Mouse (Mus musculus) kidney, embryonic 15.5 days (tissue): ENCODE results near the gene Ppm1l. TPM values are rescaled to one million over a fixed set of nuclear protein-coding genes. Genes with fewer than 3 reads are reported as not detected.

Source experiments
- ATAC-seq: fragments of 200-750 bp; cut with Nextera tagmentation; replicated peaks from 2 replicates; pipeline ENCODE4 v1.8.0; 2017; ENCODE audit warnings: moderate TSS enrichment; ENCODE audit not compliant: low FRiP score
- H3K27ac ChIP-seq: fragments of 300-500 bp; sonication (generic); 2 replicates; pipeline ENCODE4 v1.5.1; 2015; ENCODE audit warnings: mild to moderate bottlenecking, inconsistent platforms
- H3K27me3 ChIP-seq: fragments of 300-500 bp; sonication (generic); 2 replicates; pipeline ENCODE4 v1.6.1; 2015; ENCODE audit warnings: inconsistent platforms
- H3K36me3 ChIP-seq: fragments of 300-500 bp; sonication (generic); 2 replicates; pipeline ENCODE4 v1.6.1; 2015; ENCODE audit warnings: inconsistent platforms
- H3K4me1 ChIP-seq: fragments of 300-500 bp; sonication (generic); 2 replicates; pipeline ENCODE4 v1.6.1; 2015; ENCODE audit warnings: inconsistent platforms
- H3K4me2 ChIP-seq: fragments of 300-500 bp; sonication (generic); 2 replicates; pipeline ENCODE4 v1.6.1; 2015; ENCODE audit warnings: moderate library complexity, mild to moderate bottlenecking, inconsistent platforms
- H3K4me3 ChIP-seq: fragments of 300-500 bp; sonication (generic); replicated peaks from 2 replicates; pipeline ENCODE4 v1.5.1; 2015; ENCODE audit warnings: mild to moderate bottlenecking, inconsistent platforms
- H3K9ac ChIP-seq: fragments of 300-500 bp; sonication (generic); 2 replicates; pipeline ENCODE4 v1.6.1; 2015; ENCODE audit warnings: mild to moderate bottlenecking, inconsistent platforms
- H3K9me3 ChIP-seq: fragments of 300-500 bp; sonication (generic); replicated peaks from 2 replicates; pipeline ENCODE4 v1.6.1; 2016; ENCODE audit warnings: inconsistent platforms
- WGBS: fragments of 180-500 bp; shearing (Covaris S2); methylation state at CpG from one replicate; pipeline ENCODE4 v1.1.7; 2015; ENCODE audit warnings: mixed read lengths; 5-methylcytosine and 5-hydroxymethylcytosine counted together
- polyA plus RNA-seq: library from polyadenylated mRNA; unstranded; fragments of >200 nt; fragmentation: Nextera tagmentation; extraction: Ambion mirVana; gene quantifications from 2 replicates; pipeline ENCODE4 v1.2.1, GENCODE M21; 2015

Gene Ppm1l
- 6.2 and 6.8 TPM in 2 replicates for polyA plus RNA-seq

DNA sequence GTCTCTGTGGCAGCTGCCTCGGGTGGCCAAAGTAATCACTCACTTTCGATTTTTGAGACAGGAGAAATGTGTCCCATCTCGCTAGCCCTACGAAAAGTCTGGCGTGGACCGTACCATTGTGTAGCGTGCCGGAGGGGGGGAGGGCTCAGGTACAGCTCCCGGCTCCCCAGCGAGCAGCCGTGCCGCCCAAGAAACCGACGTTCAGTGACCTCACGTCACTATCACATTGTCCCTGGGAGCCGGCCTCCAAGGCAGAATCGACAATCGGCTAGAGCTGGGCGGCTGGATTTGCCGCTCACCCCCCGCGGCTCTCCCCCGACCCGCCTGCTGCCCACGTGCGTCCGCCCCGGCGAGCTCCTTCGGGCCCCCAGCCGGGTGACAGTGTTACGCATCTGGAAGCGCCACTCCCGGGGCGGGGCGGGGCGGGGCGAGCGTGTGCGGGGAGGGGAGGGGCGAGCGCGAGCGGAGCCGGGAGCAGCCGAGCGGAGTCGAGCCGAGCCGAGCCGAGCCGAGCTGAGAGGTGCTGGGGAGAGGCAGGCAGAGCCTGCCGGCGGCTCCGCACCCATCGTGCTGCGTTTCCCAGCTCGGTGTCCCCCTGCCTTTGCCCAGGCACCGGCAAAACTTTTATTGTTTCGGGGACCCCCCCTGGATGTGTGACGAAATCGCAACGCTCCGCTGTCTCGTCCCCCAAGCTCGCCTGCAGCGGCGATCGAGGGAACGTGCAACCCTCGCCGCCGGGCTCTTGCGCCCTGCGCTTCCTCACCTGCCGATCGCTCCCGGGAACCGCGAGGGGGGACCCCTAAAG lies at the start of gene Ppm1l:
Gene Ppm1l, plus strand, starts transcription at position 471 of the 805 bp plus-strand sequence.
- Histone ChIP-seq H3K9me3 (no peaks in the 10 kb centered on the region), H3K27me3 (peaks cover 18% of the 10 kb centered on the region), H3K4me2 (peak within 1 kb of the TSS; percentile 96), H3K4me1 (peaks cover 32% of the 10 kb centered on the region), H3K27ac (peak within 1 kb of the TSS; percentile 93), H3K4me3 (peak within 1 kb of the TSS; percentile 80), H3K9ac (peak within 1 kb of the TSS; percentile 65), H3K36me3 (no peaks in the 10 kb centered on the region)
- under 1% methylated on average over 79 of the region's 80 CpGs for WGBS
- peak; percentile 98 for ATAC-seq

DNA sequence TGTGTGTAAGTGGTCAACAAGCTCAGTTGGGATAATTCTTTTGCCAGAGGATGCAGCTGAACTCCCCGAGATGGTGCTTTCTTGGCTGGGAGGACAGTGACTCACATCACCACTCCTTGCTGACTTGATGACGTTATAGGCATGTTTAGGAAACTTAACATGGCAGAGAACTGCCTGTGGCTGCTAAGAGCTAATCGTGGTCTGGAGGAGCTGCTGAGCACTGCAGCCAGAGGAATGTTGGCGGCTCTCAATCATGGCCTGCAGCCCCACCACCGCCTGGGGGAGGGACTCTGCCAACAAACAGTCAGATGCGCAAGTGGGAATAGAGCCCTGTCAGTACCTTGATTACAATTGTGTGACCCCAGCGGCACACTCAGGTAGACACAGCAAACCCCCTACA lies 44.8 kb upstream of the Ppm1l start:
- Histone ChIP-seq H3K9ac (no peak overlapping the region), H3K4me2 (no peak overlapping the region), H3K4me3 (no peak overlapping the region), H3K9me3 (no peaks in the 10 kb centered on the region), H3K4me1 (no peaks in the 10 kb centered on the region), H3K27ac (no peak overlapping the region), H3K36me3 (no peaks in the 10 kb centered on the region), H3K27me3 (no peaks in the 10 kb centered on the region)
- ATAC-seq, result no peak
- 61% methylated on average over 7 of the region's 7 CpGs for WGBS

- Histone ChIP-seq H3K27ac (no peak overlapping the region), H3K36me3 (no peaks in the 10 kb centered on the region), H3K9ac (no peak overlapping the region), H3K4me2 (no peak overlapping the region), H3K27me3 (no peaks in the 10 kb centered on the region), H3K9me3 (no peaks in the 10 kb centered on the region), H3K4me3 (no peak overlapping the region), H3K4me1 (no peaks in the 10 kb centered on the region)
- WGBS, result 86% methylated on average over 16 of the region's 16 CpGs
- no peak for ATAC-seq
Measured at GRCm38 (mm10) chr3:69274018-69274663, 42.5 kb upstream of the Ppm1l start.

DNA sequence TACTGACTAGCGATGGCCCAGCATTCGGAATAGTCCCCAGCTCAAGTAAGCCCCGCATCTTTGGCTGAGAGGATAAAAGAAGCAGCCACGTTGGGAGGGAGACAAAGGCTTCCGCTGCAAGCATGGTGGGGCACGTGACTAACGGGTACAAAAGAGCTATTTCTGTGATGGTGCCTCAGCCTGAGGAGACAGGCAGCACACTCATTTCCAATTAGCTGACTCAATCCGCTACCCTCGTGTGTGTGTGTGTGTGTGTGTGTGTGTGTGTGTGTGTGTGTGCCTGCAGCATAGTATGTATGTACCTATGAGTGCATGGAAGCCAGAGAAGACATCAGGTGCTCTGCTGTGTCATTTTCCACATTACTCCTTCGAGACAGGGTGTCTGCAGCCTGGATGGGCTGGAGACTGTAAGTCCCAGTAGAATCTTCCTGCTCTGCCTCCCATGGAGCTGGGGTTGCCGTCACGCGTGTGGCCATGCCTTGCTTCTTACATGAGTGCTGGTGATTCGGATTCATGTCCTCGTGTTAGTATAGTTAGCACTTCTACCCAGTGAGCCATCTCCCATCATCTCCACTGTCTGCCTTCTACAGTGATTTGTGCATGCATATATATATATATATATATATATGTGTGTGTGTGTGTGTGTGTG lies 41.9 kb upstream of the Ppm1l start:
- no peak for ATAC-seq
- 83% methylated on average over 15 of the region's 15 CpGs for WGBS
- no peaks in the 10 kb centered on the region for H3K36me3 ChIP-seq

GRCm38 (mm10) chr3:69278648-69279047 lies 38.0 kb upstream of the Ppm1l start:
- no peak for ATAC-seq
- Histone ChIP-seq H3K4me1 (no peaks in the 10 kb centered on the region), H3K36me3 (no peaks in the 10 kb centered on the region), H3K27me3 (no peaks in the 10 kb centered on the region), H3K9me3 (no peaks in the 10 kb centered on the region), H3K27ac (no peak overlapping the region), H3K4me2 (no peak overlapping the region), H3K9ac (no peak overlapping the region), H3K4me3 (no peak overlapping the region)
- WGBS, result 89% methylated on average over 6 of the region's 6 CpGs

More for the DNA sequence above, 41.9 kb upstream of the Ppm1l start:
- Histone ChIP-seq H3K9ac (no peak overlapping the region), H3K9me3 (no peaks in the 10 kb centered on the region), H3K4me1 (no peaks in the 10 kb centered on the region), H3K27me3 (no peaks in the 10 kb centered on the region), H3K27ac (no peak overlapping the region), H3K4me2 (no peak overlapping the region), H3K4me3 (no peak overlapping the region)

GRCm38 (mm10) chr3:69282406-69282805 lies 34.3 kb upstream of the Ppm1l start:
- no peaks in the 10 kb centered on the region for H3K27me3 ChIP-seq
- H3K4me3 ChIP-seq, result no peak overlapping the region
- H3K4me2 ChIP-seq, result no peak overlapping the region
- H3K4me1 ChIP-seq, result no peaks in the 10 kb centered on the region
- WGBS, result 81% methylated on average over 9 of the region's 9 CpGs
- ATAC-seq, result no peak
- H3K36me3 ChIP-seq, result no peaks in the 10 kb centered on the region
- H3K9me3 ChIP-seq, result no peaks in the 10 kb centered on the region
- H3K9ac ChIP-seq, result no peak overlapping the region
- H3K27ac ChIP-seq, result no peak overlapping the region

GRCm38 (mm10) chr3:69283085-69283847 lies 33.4 kb upstream of the Ppm1l start:
- Histone ChIP-seq H3K4me2 (no peak overlapping the region), H3K4me3 (no peak overlapping the region), H3K27me3 (no peaks in the 10 kb centered on the region), H3K27ac (no peak overlapping the region), H3K4me1 (no peaks in the 10 kb centered on the region), H3K36me3 (no peaks in the 10 kb centered on the region), H3K9me3 (no peaks in the 10 kb centered on the region), H3K9ac (no peak overlapping the region)
- ATAC-seq, result no peak
- 60% methylated on average over 7 of the region's 7 CpGs for WGBS

DNA sequence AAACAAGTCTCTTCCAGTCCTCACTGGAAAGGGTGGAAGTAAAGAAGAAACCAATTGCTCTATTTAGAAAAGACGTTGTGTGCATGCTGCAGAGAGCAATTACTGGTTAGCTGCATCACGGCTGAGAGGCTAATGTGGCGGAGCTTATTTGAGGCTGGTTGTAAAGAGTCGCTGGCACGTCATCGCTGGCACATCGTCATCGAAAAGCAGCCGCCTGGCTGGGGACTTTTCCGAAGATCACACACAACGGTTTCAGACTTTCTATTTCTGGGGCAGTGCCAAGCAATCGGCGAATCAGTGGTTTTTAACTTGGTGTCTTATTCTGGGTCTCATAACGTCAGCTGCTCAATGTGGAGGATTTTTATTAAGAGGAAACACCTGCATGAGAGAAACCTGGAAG lies 26.8 kb upstream of the Ppm1l start:
- Histone ChIP-seq H3K4me2 (no peak overlapping the region), H3K4me3 (no peak overlapping the region), H3K36me3 (no peaks in the 10 kb centered on the region), H3K9me3 (no peaks in the 10 kb centered on the region), H3K27me3 (no peaks in the 10 kb centered on the region), H3K9ac (no peak overlapping the region), H3K27ac (no peak overlapping the region), H3K4me1 (no peaks in the 10 kb centered on the region)
- 67% methylated on average over 14 of the region's 14 CpGs for WGBS
- no peak for ATAC-seq

- H3K27me3 ChIP-seq, result no peaks in the 10 kb centered on the region
- no peak overlapping the region for H3K4me3 ChIP-seq
- no peak for ATAC-seq
- no peaks in the 10 kb centered on the region for H3K4me1 ChIP-seq
- no peak overlapping the region for H3K27ac ChIP-seq
- no peaks in the 10 kb centered on the region for H3K9me3 ChIP-seq
- no peak overlapping the region for H3K9ac ChIP-seq
- WGBS, result 59% methylated on average over 7 of the region's 7 CpGs
- no peaks in the 10 kb centered on the region for H3K36me3 ChIP-seq
- H3K4me2 ChIP-seq, result no peak overlapping the region
Measured at GRCm38 (mm10) chr3:69290294-69290693, 26.4 kb upstream of the Ppm1l start.

DNA sequence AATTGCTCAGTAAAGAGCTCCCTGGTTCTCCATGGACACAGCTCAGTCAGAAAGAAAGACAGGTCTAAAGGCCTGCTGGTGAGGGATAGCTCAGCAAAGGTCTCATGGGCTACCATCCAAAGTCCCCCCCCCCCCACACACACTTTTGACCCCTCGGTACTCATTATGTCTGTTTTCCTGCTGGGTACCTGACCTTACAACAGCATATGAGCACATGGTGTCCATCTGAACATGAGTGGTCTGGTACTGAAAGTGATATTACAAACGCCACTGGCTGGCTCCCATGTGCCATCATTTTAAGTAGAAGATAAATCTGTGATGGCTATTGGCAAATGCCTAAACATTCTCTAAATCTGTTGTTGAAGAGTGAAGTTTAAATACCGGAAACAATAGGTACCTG lies 25.8 kb upstream of the Ppm1l start:
- WGBS, result 79% methylated on average over 3 of the region's 3 CpGs
- Histone ChIP-seq H3K36me3 (no peaks in the 10 kb centered on the region), H3K27ac (no peak overlapping the region), H3K27me3 (no peaks in the 10 kb centered on the region), H3K4me2 (no peak overlapping the region), H3K9ac (no peak overlapping the region), H3K4me3 (no peak overlapping the region), H3K9me3 (no peaks in the 10 kb centered on the region), H3K4me1 (no peaks in the 10 kb centered on the region)
- no peak for ATAC-seq

GRCm38 (mm10) chr3:69292628-69293027 lies 24.0 kb upstream of the Ppm1l start:
- H3K4me2 ChIP-seq, result no peak overlapping the region
- H3K27me3 ChIP-seq, result no peaks in the 10 kb centered on the region
- H3K27ac ChIP-seq, result no peak overlapping the region
- ATAC-seq, result no peak
- H3K4me3 ChIP-seq, result no peak overlapping the region
- 78% methylated on average over 1 of the region's 1 CpGs for WGBS
- H3K9me3 ChIP-seq, result no peaks in the 10 kb centered on the region
- no peaks in the 10 kb centered on the region for H3K4me1 ChIP-seq
- H3K36me3 ChIP-seq, result no peaks in the 10 kb centered on the region
- H3K9ac ChIP-seq, result no peak overlapping the region

DNA sequence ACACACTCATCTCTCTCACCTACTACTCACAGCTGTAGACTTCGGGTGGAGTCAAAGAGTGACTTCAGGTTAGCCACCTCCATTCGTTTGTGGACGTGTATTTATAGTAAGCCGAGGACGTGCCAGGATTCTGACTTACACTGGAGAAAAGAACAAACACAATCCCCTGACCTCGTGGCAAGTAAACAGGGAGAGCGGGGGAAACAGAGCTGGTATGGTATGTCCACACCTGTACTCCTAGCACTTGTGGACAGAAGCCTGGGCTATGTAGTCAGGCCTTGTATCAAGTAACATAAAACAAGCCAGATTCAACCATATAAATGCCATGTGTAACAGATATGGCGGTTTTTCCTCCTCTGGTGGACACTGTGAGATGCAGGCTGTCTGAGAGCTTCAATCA lies 20.4 kb upstream of the Ppm1l start:
- 55% methylated on average over 8 of the region's 8 CpGs for WGBS
- Histone ChIP-seq H3K4me2 (no peak overlapping the region), H3K4me1 (no peaks in the 10 kb centered on the region), H3K4me3 (no peak overlapping the region), H3K27ac (no peak overlapping the region), H3K9ac (no peak overlapping the region), H3K36me3 (no peaks in the 10 kb centered on the region), H3K9me3 (no peaks in the 10 kb centered on the region), H3K27me3 (no peaks in the 10 kb centered on the region)
- ATAC-seq, result no peak
